In the genomic region with DNA sequence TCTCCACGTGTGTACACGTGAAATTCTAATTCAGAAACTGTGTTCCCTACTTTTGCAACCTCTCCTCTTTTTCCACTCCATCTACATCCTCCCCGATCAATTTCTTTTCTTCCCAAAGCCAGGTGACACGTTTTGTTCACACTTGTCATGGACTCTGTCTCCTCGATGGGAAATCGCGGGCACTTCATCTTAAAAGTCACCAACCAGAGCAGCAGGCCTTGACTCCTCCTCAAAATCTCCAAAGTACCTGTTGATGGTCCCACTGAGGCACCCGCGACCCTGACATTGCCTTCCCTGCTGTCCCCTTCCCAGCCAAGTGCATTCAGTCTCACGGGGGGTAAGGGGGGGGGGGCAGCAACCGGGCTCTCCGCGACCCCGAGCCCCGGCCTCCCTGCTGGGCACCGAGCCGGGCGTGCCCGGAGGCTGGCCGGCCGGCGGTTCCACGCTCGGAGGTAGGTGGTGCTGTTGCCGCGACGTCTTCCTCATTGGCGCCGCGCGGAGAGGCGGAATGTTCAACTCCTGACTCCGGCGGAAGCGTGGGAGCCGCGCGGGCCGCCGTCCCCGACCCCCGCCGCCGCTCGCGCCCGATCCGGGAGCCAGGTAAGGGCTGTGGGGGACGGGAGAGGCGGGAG, we compare ENCODE assay signal across 8 mouse cellular contexts. TPM values are rescaled to one million over a fixed set of nuclear protein-coding genes. Genes with fewer than 3 reads are reported as not detected.
A peak's percentile ranks its signal among the peaks of the same experiment; 100 is the strongest.
DNase-seq lines count a peak whose midpoint lies in the region; ATAC-seq and TF ChIP-seq lines count a peak whose summit lies in the region.

A gene (plus strand): TSS at position 382 of the 632 bp plus-strand sequence.

- H3K9ac ChIP-seq in embryonic facial prominence, embryonic 15.5 days, result peak within 1 kb of the TSS; percentile 84
- peak within 1 kb of the TSS; percentile 99 for H3K9ac ChIP-seq in heart, embryonic 11.5 days (ENCODE audit: low read depth, low read length)
- H3K9ac ChIP-seq in kidney, embryonic 15.5 days, result peak within 1 kb of the TSS; percentile 88
- peak within 1 kb of the TSS; percentile 95 for H3K9ac ChIP-seq in liver, embryonic 12.5 days

- H3K4me2 ChIP-seq in embryonic facial prominence, embryonic 15.5 days (replicated peaks), result peak within 1 kb of the TSS; percentile 71
- peak within 1 kb of the TSS; percentile 73 for H3K4me2 ChIP-seq in heart, embryonic 11.5 days
- peak within 1 kb of the TSS; percentile 75 for H3K4me2 ChIP-seq in kidney, embryonic 15.5 days
- H3K4me2 ChIP-seq in liver, embryonic 12.5 days, result peak within 1 kb of the TSS; percentile 89
- H3K4me2 ChIP-seq in myocyte (ENCODE audit: low read depth), result peak within 1 kb of the TSS; percentile 86

- peak; percentile 70 to 75 for DNase-seq in B cell, adult 2 months
- peak; percentile 81 for DNase-seq in adrenal gland, postnatal 25 days
- DNase-seq in testis, postnatal 10 days (ENCODE audit: low spot score), result peak; percentile 82

- ATAC-seq in embryonic facial prominence, embryonic 15.5 days (ENCODE audit: insufficient number of reproducible peaks, low FRiP score, low TSS enrichment, low read depth), result peak; percentile 76
- peak; percentile 73 for ATAC-seq in heart, embryonic 11.5 days (replicated peaks; ENCODE audit: insufficient number of reproducible peaks, low FRiP score, low TSS enrichment)
- peak; percentile 91 for ATAC-seq in kidney, embryonic 15.5 days (replicated peaks; ENCODE audit: low FRiP score)
- ATAC-seq in liver, embryonic 12.5 days, result peak; percentile 82

- peak; percentile 64 for TF ChIP-seq POLR2A in myocyte (IDR thresholded peaks at IDR 0.05; ENCODE audit: insufficient read length, low read depth)

- H3K27me3 ChIP-seq in embryonic facial prominence, embryonic 15.5 days, result 0 out of 2 replicates have a peak, but pooled peaks cover 2% of the 10 kb centered on the region
- H3K27me3 ChIP-seq in heart, embryonic 11.5 days (ENCODE audit: control insufficient read depth, insufficient read depth, low read length), result no peaks in the 10 kb centered on the region
- H3K27me3 ChIP-seq in kidney, embryonic 15.5 days, result 0 out of 2 replicates have a peak, but pooled peaks cover 5% of the 10 kb centered on the region
- H3K27me3 ChIP-seq in liver, embryonic 12.5 days (replicated peaks), result no peaks in the 10 kb centered on the region; the same call in 1 of the 2 replicates
- no peaks in the 10 kb centered on the region for H3K27me3 ChIP-seq in myocyte (ENCODE audit: control insufficient read depth, insufficient read depth, insufficient read length)

- 2% methylated on average over 50 of the region's 50 CpGs for WGBS in embryonic facial prominence, embryonic 15.5 days
- 1% methylated on average over 45 of the region's 50 CpGs for WGBS in heart, embryonic 11.5 days (ENCODE audit: insufficient replicate concordance)
- 2% methylated on average over 50 of the region's 50 CpGs for WGBS in kidney, embryonic 15.5 days
- 2% methylated on average over 30 of the region's 50 CpGs for WGBS in liver, embryonic 12.5 days (ENCODE audit: insufficient replicate concordance)

- H3K27ac ChIP-seq in embryonic facial prominence, embryonic 15.5 days (replicated peaks), result peak within 1 kb of the TSS; percentile 82
- H3K27ac ChIP-seq in heart, embryonic 11.5 days (ENCODE audit: low read depth, low read length), result peak within 1 kb of the TSS; percentile 95
- H3K27ac ChIP-seq in kidney, embryonic 15.5 days, result peak within 1 kb of the TSS; percentile 13; the same call in 1 of the 2 replicates
- peak within 1 kb of the TSS; percentile 61 for H3K27ac ChIP-seq in liver, embryonic 12.5 days

- H3K4me1 ChIP-seq in embryonic facial prominence, embryonic 15.5 days, result peaks cover 13% of the 10 kb centered on the region
- peaks cover 15% of the 10 kb centered on the region for H3K4me1 ChIP-seq in heart, embryonic 11.5 days (ENCODE audit: control insufficient read depth, insufficient read depth, low read length)
- H3K4me1 ChIP-seq in kidney, embryonic 15.5 days, result peaks cover 12% of the 10 kb centered on the region; the same call in 1 of the 2 replicates
- peaks cover 22% of the 10 kb centered on the region for H3K4me1 ChIP-seq in liver, embryonic 12.5 days

- peaks cover 39% of the 10 kb centered on the region for H3K79me2 ChIP-seq in myocyte (ENCODE audit: control insufficient read depth, insufficient read depth)

- H3K4me3 ChIP-seq in embryonic facial prominence, embryonic 15.5 days (replicated peaks), result peak within 1 kb of the TSS; percentile 79
- H3K4me3 ChIP-seq in heart, embryonic 11.5 days (ENCODE audit: low read depth, low read length), result peak within 1 kb of the TSS; percentile 94
- H3K4me3 ChIP-seq in kidney, embryonic 15.5 days (replicated peaks), result peak within 1 kb of the TSS; percentile 71
- peak within 1 kb of the TSS; percentile 92 for H3K4me3 ChIP-seq in liver, embryonic 12.5 days
- H3K4me3 ChIP-seq in myocyte, result peak within 1 kb of the TSS; percentile 46

- peak within 1 kb of the TSS; percentile 70 for H3ac ChIP-seq in myocyte (ENCODE audit: control insufficient read depth, insufficient read length)

- no peaks in the 10 kb centered on the region for H3K36me3 ChIP-seq in embryonic facial prominence, embryonic 15.5 days
- no peaks in the 10 kb centered on the region for H3K36me3 ChIP-seq in heart, embryonic 11.5 days (ENCODE audit: control insufficient read depth, insufficient read depth, low read length)
- no peaks in the 10 kb centered on the region for H3K36me3 ChIP-seq in kidney, embryonic 15.5 days
- no peaks in the 10 kb centered on the region for H3K36me3 ChIP-seq in liver, embryonic 12.5 days
- no peaks in the 10 kb centered on the region for H3K36me3 ChIP-seq in myocyte (ENCODE audit: control insufficient read depth, insufficient read depth)

- H3K9me3 ChIP-seq in embryonic facial prominence, embryonic 15.5 days (replicated peaks), result no peaks in the 10 kb centered on the region
- no peaks in the 10 kb centered on the region for H3K9me3 ChIP-seq in heart, embryonic 11.5 days (replicated peaks; ENCODE audit: control insufficient read depth, low read length)
- no peaks in the 10 kb centered on the region for H3K9me3 ChIP-seq in kidney, embryonic 15.5 days (replicated peaks)
- H3K9me3 ChIP-seq in liver, embryonic 12.5 days (replicated peaks), result no peaks in the 10 kb centered on the region

TF ChIP-seq in myocyte, 11 proteins besides CTCF, POLR2A, EP300 and RAD21:
- TF ChIP-seq CEBPB (IDR thresholded peaks at IDR 0.05; ENCODE audit: insufficient read depth, poor library complexity, severe bottlenecking) (no peak), E2F4 (IDR thresholded peaks at IDR 0.05; ENCODE audit: insufficient read depth) (peak; percentile 79), MYOD1 (IDR thresholded peaks at IDR 0.05; ENCODE audit: control insufficient read depth in 1 of 3, insufficient read length in 2 of 3, low read depth in 2 of 3) (peak in 1 of 3 experiments; percentile 19), REST (IDR thresholded peaks at IDR 0.05; ENCODE audit: insufficient read depth, insufficient read length) (no peak), USF1 (IDR thresholded peaks at IDR 0.05; ENCODE audit: low read depth) (no peak), SRF (IDR thresholded peaks at IDR 0.05; ENCODE audit: control insufficient read depth, insufficient read length, low read depth) (no peak)

RNA-seq across cellular contexts. Expression of the gene that starts here (rescaled TPM):
- 28.2 and 36.1 TPM in 2 replicates for total RNA-seq in adrenal gland, postnatal 25 days (2021)
- 21.0 and 23.9 TPM in 2 replicates for polyA plus RNA-seq in embryonic facial prominence, embryonic 15.5 days (2015; fragmentation: Nextera tagmentation; extraction: Ambion mirVana)
- polyA plus RNA-seq in heart, embryonic 11.5 days (2014; fragmentation: Nextera tagmentation; extraction: Ambion mirVana), result 62.5 and 68.7 TPM in 2 replicates
- polyA plus RNA-seq in kidney, embryonic 15.5 days (2015; fragmentation: Nextera tagmentation; extraction: Ambion mirVana), result 14.5 and 14.7 TPM in 2 replicates
- polyA plus RNA-seq in liver, embryonic 12.5 days (2016; fragmentation: Nextera tagmentation; extraction: Ambion mirVana), result 9.0 and 9.4 TPM in 2 replicates
- polyA plus RNA-seq in myocyte (2012; fragmentation: generic; extraction: Trizol), result 13.7 TPM

Comparison
In these comparisons a context has a peak if more than half of its experiments do, and no peak if none do; other contexts are left out.
1. Peak in every context shown above with its lines: DNase-seq, ATAC-seq, H3K4me3 ChIP-seq and H3K27ac ChIP-seq.
2. H3K27ac ChIP-seq: peak in every context shown above with its lines; median percentile 95 in heart, embryonic 11.5 days; 82 in embryonic facial prominence, embryonic 15.5 days; 61 in liver, embryonic 12.5 days; 13 in kidney, embryonic 15.5 days.